Mouse (Mus musculus): ENCODE data around the gene Slc38a11. TPM values are rescaled to one million over a fixed set of nuclear protein-coding genes. Genes with fewer than 3 reads are reported as not detected.

Gene Slc38a11
- under 1 TPM; 0.41 to 0.86 TPM for total RNA-seq (2021)
- long read RNA-seq, experiment 1, result 0 reads
- long read RNA-seq, experiment 2, partial matches to known transcripts, result 0 of 1 reads
- long read RNA-seq, experiment 2, other reads (novel, unspliced or antisense), result 0 of 1 reads

GRCm38 (mm10) chr2:65363828-65364497 lies at the start of gene Slc38a11:
Slc38a11 (minus strand) TSS chr2:65364034.
- no peak for DNase-seq (ENCODE audit: low spot score in 2 of 2)

GRCm38 (mm10) chr2:65407110-65407509 lies 43.3 kb upstream of the Slc38a11 start:
- DNase-seq (ENCODE audit: low spot score in 2 of 2), result no peak

GRCm38 (mm10) chr2:65405407-65405806 lies 41.6 kb upstream of the Slc38a11 start:
- no peak for DNase-seq (ENCODE audit: low spot score in 2 of 2)

- DNase-seq (ENCODE audit: low spot score in 2 of 2), result no peak
Observed at GRCm38 (mm10) chr2:65402001-65402400, 38.2 kb upstream of the Slc38a11 start.

GRCm38 (mm10) chr2:65399938-65400337 lies 36.1 kb upstream of the Slc38a11 start:
- no peak for DNase-seq (ENCODE audit: low spot score in 2 of 2)

- DNase-seq (ENCODE audit: low spot score in 2 of 2), result no peak
Observed at GRCm38 (mm10) chr2:65396128-65396527, 32.3 kb upstream of the Slc38a11 start.

- DNase-seq (ENCODE audit: low spot score in 2 of 2), result no peak
Observed at GRCm38 (mm10) chr2:65393061-65393460, 29.2 kb upstream of the Slc38a11 start.

GRCm38 (mm10) chr2:65391322-65391721 lies 27.5 kb upstream of the Slc38a11 start:
- no peak for DNase-seq (ENCODE audit: low spot score in 2 of 2)

- DNase-seq (ENCODE audit: low spot score in 2 of 2), result no peak
Observed at GRCm38 (mm10) chr2:65384815-65385214, 21.0 kb upstream of the Slc38a11 start.

GRCm38 (mm10) chr2:65382485-65382884 lies 18.7 kb upstream of the Slc38a11 start:
- no peak for DNase-seq (ENCODE audit: low spot score in 2 of 2)

GRCm38 (mm10) chr2:65378425-65378824 lies 14.6 kb upstream of the Slc38a11 start:
- no peak for DNase-seq (ENCODE audit: low spot score in 2 of 2)

GRCm38 (mm10) chr2:65374410-65374809 lies 10.6 kb upstream of the Slc38a11 start:
- no peak for DNase-seq (ENCODE audit: low spot score in 2 of 2)

- no peak for DNase-seq (ENCODE audit: low spot score in 2 of 2)
Observed at GRCm38 (mm10) chr2:65373076-65373475, 9.2 kb upstream of the Slc38a11 start.

GRCm38 (mm10) chr2:65360736-65361475 lies 2.9 kb downstream of the Slc38a11 start:
- no peak for DNase-seq (ENCODE audit: low spot score in 2 of 2)

- no peak for DNase-seq (ENCODE audit: low spot score in 2 of 2)
Observed at GRCm38 (mm10) chr2:65347367-65347766, 16.5 kb downstream of the Slc38a11 start.

- no peak for DNase-seq (ENCODE audit: low spot score in 2 of 2)
Observed at GRCm38 (mm10) chr2:65346915-65347314, 16.9 kb downstream of the Slc38a11 start.

GRCm38 (mm10) chr2:65346037-65346436 lies 17.8 kb downstream of the Slc38a11 start:
- DNase-seq (ENCODE audit: low spot score in 2 of 2), result no peak

GRCm38 (mm10) chr2:65342057-65342456 lies 21.8 kb downstream of the Slc38a11 start:
- DNase-seq (ENCODE audit: low spot score in 2 of 2), result no peak

GRCm38 (mm10) chr2:65340839-65341238 lies 23.0 kb downstream of the Slc38a11 start:
- DNase-seq (ENCODE audit: low spot score in 2 of 2), result no peak

- peak in 1 of 2 experiments; percentile 16 for DNase-seq (ENCODE audit: low spot score in 2 of 2)
Observed at GRCm38 (mm10) chr2:65337378-65338140, 26.3 kb downstream of the Slc38a11 start.

- no peak for DNase-seq (ENCODE audit: low spot score in 2 of 2)
Observed at GRCm38 (mm10) chr2:65336608-65337007, 27.2 kb downstream of the Slc38a11 start.

- DNase-seq (ENCODE audit: low spot score in 2 of 2), result no peak
Observed at GRCm38 (mm10) chr2:65334091-65334490, 29.7 kb downstream of the Slc38a11 start.
